Mouse (Mus musculus) spleen, adult 2 months (tissue): Measurements from ENCODE around the gene Anapc2.

Source experiments
- CTCF ChIP-seq: fragments of 200-500 bp; IDR thresholded peaks from 2 replicates; pipeline ENCODE4 v1.5.1; 2011; ENCODE audit warnings: mild to moderate bottlenecking, inconsistent platforms; ENCODE audit not compliant: insufficient read depth, insufficient read length, insufficient replicate concordance; ENCODE audit errors: extremely low read depth
- POLR2A ChIP-seq: fragments of 200-500 bp; IDR thresholded peaks from 2 replicates; pipeline ENCODE4 v1.6.1; 2011; ENCODE audit warnings: low read depth, low read length, inconsistent platforms

DNA sequence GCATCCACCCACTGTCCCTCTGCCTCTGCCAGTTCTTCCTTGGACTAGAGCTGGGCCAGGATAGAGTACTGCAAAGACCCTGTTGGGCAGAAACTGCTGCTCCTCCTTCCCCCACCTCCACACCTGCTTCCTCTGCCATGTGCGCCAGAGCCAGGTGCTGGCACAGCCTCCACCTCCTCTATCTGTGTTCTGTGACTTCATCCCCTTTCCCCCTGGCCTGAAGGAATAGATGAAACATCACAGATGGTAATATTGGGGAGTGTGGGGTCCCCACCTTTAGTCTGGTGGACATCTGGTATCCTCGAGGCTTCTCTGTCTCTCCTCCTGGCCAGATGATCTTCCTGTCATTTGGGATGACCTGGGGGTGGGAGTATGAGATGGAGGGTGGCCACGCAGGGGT lies 31.2 kb downstream of the Anapc2 start:
- TF ChIP-seq CTCF (no peak), POLR2A (no peak)
